9 mouse cellular contexts compared by ENCODE assay signal in the genomic region with DNA sequence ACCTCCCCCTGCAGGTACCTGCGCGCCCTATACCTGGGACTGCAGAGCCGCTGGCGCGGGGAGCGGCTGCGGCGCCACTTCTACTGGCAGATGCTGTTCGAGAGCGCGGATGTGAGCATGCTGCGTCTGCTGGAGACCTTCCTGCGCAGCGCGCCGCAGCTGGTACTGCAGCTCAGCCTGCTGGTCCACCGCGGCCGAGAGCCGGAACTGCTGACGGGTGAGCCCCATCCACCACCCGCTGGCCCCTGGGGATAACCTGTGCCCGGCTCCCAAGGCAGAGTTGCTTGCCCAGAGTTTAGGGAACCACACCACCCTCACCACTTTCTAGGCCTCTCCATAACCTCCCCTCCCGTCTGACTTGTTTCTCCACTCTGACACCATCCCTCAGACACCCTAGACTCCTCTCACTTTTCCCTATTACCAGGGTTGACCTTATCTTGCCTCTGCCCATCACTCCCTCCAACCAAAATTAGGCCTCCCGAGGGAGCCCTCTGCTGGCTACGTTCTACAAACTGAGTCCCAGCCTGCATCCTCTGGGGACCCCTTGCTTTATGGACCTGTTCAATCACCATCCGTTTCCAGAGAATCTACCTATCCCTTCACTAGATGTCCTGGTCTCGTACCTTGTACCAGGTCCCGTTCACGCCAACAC. TPM values are rescaled to one million over a fixed set of nuclear protein-coding genes. Genes with fewer than 3 reads are reported as not detected.
DNase-seq lines count a peak whose midpoint lies in the region; ATAC-seq lines count a peak whose summit lies in the region.
"Had no signal": no experiment of that assay in that cellular context is flagged by ENCODE, and none has a peak within 500 bp of the region (broad histone marks: within the 10 kb centered on the region; RNA-seq: fewer than 3 reads in every experiment).

No protein-coding gene starts in this region.

- DNase-seq in embryo, embryonic 10.5 days (ENCODE audit: low spot score), result peak; percentile 37
- no peak for DNase-seq in embryo, embryonic 11 days
- no peak for DNase-seq in midbrain, embryonic 10.5 days (ENCODE audit: low spot score)
- DNase-seq in midbrain, embryonic 11.5 days (ENCODE audit: low spot score, missing footprints), result no peak
- peak; percentile 35 for DNase-seq in thymus, postnatal 0 days (ENCODE audit: low spot score)
- DNase-seq in layer of hippocampus, postnatal 36 days, result no peak
- DNase-seq in layer of hippocampus, adult 8-10 months (ENCODE audit: low spot score in 2 of 2), result no peak

- H3K4me3 ChIP-seq in midbrain, embryonic 10.5 days, result peak overlapping the region; percentile 34
- H3K4me3 ChIP-seq in midbrain, embryonic 11.5 days (ENCODE audit: low read depth, low read length), result no peak overlapping the region
- no peak overlapping the region for H3K4me3 ChIP-seq in hindbrain, embryonic 16.5 days (ENCODE audit: low read length)
- H3K4me3 ChIP-seq: heart, embryonic 15.5 days had no signal

- H3K4me2 ChIP-seq in midbrain, embryonic 11.5 days, result no peak overlapping the region
- H3K4me2 ChIP-seq in hindbrain, embryonic 16.5 days (ENCODE audit: low read length), result 0 out of 2 replicates have a peak overlapping the region, but pooled peaks have one; percentile 5
- H3K4me2 ChIP-seq: heart, embryonic 15.5 days had no signal

- H3K4me1 ChIP-seq in midbrain, embryonic 10.5 days, result peaks cover 8% of the 10 kb centered on the region
- H3K4me1 ChIP-seq in midbrain, embryonic 11.5 days (ENCODE audit: control insufficient read depth, insufficient read depth, low read length), result no peaks in the 10 kb centered on the region
- peaks cover 27% of the 10 kb centered on the region for H3K4me1 ChIP-seq in hindbrain, embryonic 16.5 days (ENCODE audit: control insufficient read depth, insufficient read depth, low read depth, low read length)

- H3K36me3 ChIP-seq in midbrain, embryonic 10.5 days, result peaks cover 7% of the 10 kb centered on the region; the same call in 1 of the 2 replicates
- H3K36me3 ChIP-seq in midbrain, embryonic 11.5 days (ENCODE audit: control insufficient read depth, insufficient read depth, low read length), result no peaks in the 10 kb centered on the region
- H3K36me3 ChIP-seq in hindbrain, embryonic 16.5 days (ENCODE audit: control insufficient read depth, insufficient read depth, low read length), result peaks cover 17% of the 10 kb centered on the region
- H3K36me3 ChIP-seq: heart, embryonic 15.5 days had no signal

- no peaks in the 10 kb centered on the region for H3K9me3 ChIP-seq in midbrain, embryonic 10.5 days (replicated peaks)
- no peaks in the 10 kb centered on the region for H3K9me3 ChIP-seq in midbrain, embryonic 11.5 days (ENCODE audit: control insufficient read depth, low read length)
- no peaks in the 10 kb centered on the region for H3K9me3 ChIP-seq in hindbrain, embryonic 16.5 days (ENCODE audit: control insufficient read depth, low read length)
- H3K9me3 ChIP-seq: heart, embryonic 15.5 days had no signal

- H3K9ac ChIP-seq in midbrain, embryonic 11.5 days (ENCODE audit: low read length), result no peak overlapping the region
- no peak overlapping the region for H3K9ac ChIP-seq in hindbrain, embryonic 16.5 days (ENCODE audit: low read depth, low read length)
- H3K9ac ChIP-seq: heart, embryonic 15.5 days had no signal

- no peak overlapping the region for H3K27ac ChIP-seq in midbrain, embryonic 10.5 days (replicated peaks)
- no peak overlapping the region for H3K27ac ChIP-seq in midbrain, embryonic 11.5 days (ENCODE audit: low read depth, low read length)
- no peak overlapping the region for H3K27ac ChIP-seq in hindbrain, embryonic 16.5 days (ENCODE audit: low read depth, low read length)
- H3K27ac ChIP-seq: heart, embryonic 15.5 days had no signal

- H3K27me3 ChIP-seq in midbrain, embryonic 10.5 days (ENCODE audit: low read depth, poor library complexity, severe bottlenecking), result peaks cover 46% of the 10 kb centered on the region
- H3K27me3 ChIP-seq in midbrain, embryonic 11.5 days (ENCODE audit: control insufficient read depth, insufficient read depth, low read length), result peaks cover 8% of the 10 kb centered on the region
- H3K27me3 ChIP-seq in hindbrain, embryonic 16.5 days (replicated peaks; ENCODE audit: control insufficient read depth, insufficient read depth, low read length), result no peaks in the 10 kb centered on the region; the same call in 1 of the 2 replicates

- ATAC-seq in midbrain, embryonic 11.5 days (ENCODE audit: low FRiP score), result no peak
- no peak for ATAC-seq in hindbrain, embryonic 16.5 days

- 9% methylated on average over 30 of the region's 30 CpGs for WGBS in midbrain, embryonic 10.5 days
- 10% methylated on average over 30 of the region's 30 CpGs for WGBS in midbrain, embryonic 11.5 days
- 9% methylated on average over 30 of the region's 30 CpGs for WGBS in hindbrain, embryonic 16.5 days

RNA-seq across cellular contexts. Expression of gene Ccm2l, which starts 12.9 kb away (rescaled TPM):
- 1.1 and 1.2 TPM in 2 replicates for polyA plus RNA-seq in midbrain, embryonic 10.5 days (2016; fragmentation: Nextera tagmentation; extraction: Ambion mirVana)
- 1.2 and 2.1 TPM in 2 replicates for polyA plus RNA-seq in midbrain, embryonic 11.5 days (2014; fragmentation: Nextera tagmentation; extraction: Ambion mirVana)
- polyA plus RNA-seq in hindbrain, embryonic 16.5 days (2015; fragmentation: Nextera tagmentation; extraction: Ambion mirVana), result 0.58 and 1.4 TPM in 2 replicates
- polyA plus RNA-seq in thymus, postnatal 0 days (2015; fragmentation: Nextera tagmentation; extraction: Ambion mirVana), result 0.33 and 0.77 TPM in 2 replicates
- total RNA-seq in layer of hippocampus, postnatal 36 days (2021), result 1 to 10 TPM; 3.9 to 5.2 TPM
- 1 to 10 TPM; 4.9 to 6.4 (median 5.6) TPM for total RNA-seq in layer of hippocampus, adult 8-10 months (2022)

RNA-seq across cellular contexts. Expression of gene Xkr7, which starts 21.2 kb away (rescaled TPM):
- 0.21 and 0.68 TPM in 2 replicates for polyA plus RNA-seq in midbrain, embryonic 10.5 days (2016; fragmentation: Nextera tagmentation; extraction: Ambion mirVana)
- polyA plus RNA-seq in midbrain, embryonic 11.5 days (2014; fragmentation: Nextera tagmentation; extraction: Ambion mirVana), result 0.40 and 0.52 TPM in 2 replicates
- polyA plus RNA-seq in hindbrain, embryonic 16.5 days (2015; fragmentation: Nextera tagmentation; extraction: Ambion mirVana), result 1.8 and 2.0 TPM in 2 replicates
- polyA plus RNA-seq in thymus, postnatal 0 days (2015; fragmentation: Nextera tagmentation; extraction: Ambion mirVana), result 0.06 TPM in 1 of 2 replicates, not detected in the other
- total RNA-seq in layer of hippocampus, postnatal 36 days (2021), result 1 to 10 TPM; 1.8 to 1.9 TPM
- 1 to 10 TPM; 1.4 to 2.3 (median 2.0) TPM for total RNA-seq in layer of hippocampus, adult 8-10 months (2022)
- polyA plus RNA-seq: heart, embryonic 15.5 days had no signal

RNA-seq across cellular contexts. Expression of gene Pdrg1, which starts 37.6 kb away (rescaled TPM):
- polyA plus RNA-seq in midbrain, embryonic 10.5 days (2016; fragmentation: Nextera tagmentation; extraction: Ambion mirVana), result 108 and 111 TPM in 2 replicates
- 83.9 and 88.7 TPM in 2 replicates for polyA plus RNA-seq in midbrain, embryonic 11.5 days (2014; fragmentation: Nextera tagmentation; extraction: Ambion mirVana)
- 247 and 274 TPM in 2 replicates for polyA plus RNA-seq in hindbrain, embryonic 16.5 days (2015; fragmentation: Nextera tagmentation; extraction: Ambion mirVana)
- polyA plus RNA-seq in thymus, postnatal 0 days (2015; fragmentation: Nextera tagmentation; extraction: Ambion mirVana), result 166 and 168 TPM in 2 replicates
- 10 to 100 TPM; 36.7 to 44.0 TPM for total RNA-seq in layer of hippocampus, postnatal 36 days (2021)
- 10 to 100 TPM; 39.5 to 56.6 (median 50.7) TPM for total RNA-seq in layer of hippocampus, adult 8-10 months (2022)

RNA-seq across cellular contexts. Expression of gene Hck, which starts 55.4 kb away (rescaled TPM):
- 2.1 and 2.2 TPM in 2 replicates for polyA plus RNA-seq in midbrain, embryonic 10.5 days (2016; fragmentation: Nextera tagmentation; extraction: Ambion mirVana)
- polyA plus RNA-seq in midbrain, embryonic 11.5 days (2014; fragmentation: Nextera tagmentation; extraction: Ambion mirVana), result 2.4 and 2.5 TPM in 2 replicates
- polyA plus RNA-seq in hindbrain, embryonic 16.5 days (2015; fragmentation: Nextera tagmentation; extraction: Ambion mirVana), result 4.3 and 5.3 TPM in 2 replicates
- 5.8 and 7.3 TPM in 2 replicates for polyA plus RNA-seq in thymus, postnatal 0 days (2015; fragmentation: Nextera tagmentation; extraction: Ambion mirVana)
- total RNA-seq in layer of hippocampus, postnatal 36 days (2021), result 1 to 10 TPM; 1.6 to 2.2 TPM
- 1 to 10 TPM; 1.6 to 5.9 (median 3.6) TPM for total RNA-seq in layer of hippocampus, adult 8-10 months (2022)

Comparison
In these comparisons a context has a peak if more than half of its experiments do, and no peak if none do; other contexts are left out.
1. DNase-seq: peak in embryo, embryonic 10.5 days (single experiment) and thymus, postnatal 0 days (single experiment); none in embryo, embryonic 11 days (single experiment), midbrain, embryonic 10.5 days (single experiment), midbrain, embryonic 11.5 days (single experiment), layer of hippocampus, postnatal 36 days (0 of 2) and layer of hippocampus, adult 8-10 months (0 of 2).